In the genomic region with DNA sequence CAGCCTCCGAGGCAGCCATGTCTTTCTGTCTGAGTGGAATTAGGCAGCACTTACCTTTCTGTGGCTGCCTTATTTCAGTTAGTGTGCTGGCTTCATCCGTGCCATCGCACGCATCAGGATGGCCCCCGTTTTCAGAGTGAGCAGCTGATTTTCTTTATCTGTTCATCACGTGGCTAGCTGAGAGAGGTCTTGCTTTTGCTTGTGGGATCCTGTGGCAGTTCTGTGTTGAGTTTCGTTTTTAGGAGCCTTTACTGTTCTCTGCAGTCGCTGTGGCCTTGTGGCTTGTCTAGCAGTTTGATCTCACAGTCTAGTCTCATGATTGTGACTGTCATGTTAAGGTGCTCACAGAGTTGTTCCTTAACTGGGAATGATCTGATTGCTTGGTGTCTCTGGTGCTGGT, we compare ENCODE assay signal across 21 mouse cellular contexts. TPM values are rescaled to one million over a fixed set of nuclear protein-coding genes. Genes with fewer than 3 reads are reported as not detected.
DNase-seq lines count a peak whose midpoint lies in the region; ATAC-seq and TF ChIP-seq lines count a peak whose summit lies in the region.
"Had no signal": no experiment of that assay in that cellular context is flagged by ENCODE, and none has a peak within 500 bp of the region (broad histone marks: within the 10 kb centered on the region; RNA-seq: fewer than 3 reads in every experiment).

No protein-coding gene starts in this region.

- H3K27ac ChIP-seq in thymus, adult 2 months (ENCODE audit: control insufficient read depth, insufficient read depth, low read length) = peak overlapping the region; percentile 24; the same call in 1 of the 2 replicates
- no peak overlapping the region for H3K27ac ChIP-seq in forebrain, embryonic 15.5 days (replicated peaks)
- H3K27ac ChIP-seq: hindbrain, embryonic 13.5 days; neural tube, embryonic 15.5 days had no signal

- peak; percentile 24 for DNase-seq in thymus, adult 2 months
- DNase-seq in thymus, adult 18-20 months = no peak
- DNase-seq in T-cell, adult 2 months (ENCODE audit: low spot score) = peak; percentile 77
- peak; percentile 27 to 30 for DNase-seq in thymus, postnatal 36 days
- DNase-seq in left cerebral cortex, postnatal 14 days (ENCODE audit: low spot score in 2 of 2) = no peak
- DNase-seq in lung, postnatal 14 days = no peak
- DNase-seq: adrenal gland, adult 8-10 months; cerebellum, adult 8-10 months; embryo, embryonic 11 days; heart, adult 11 months; heart, postnatal 10 days; kidney, adult 2 months; layer of hippocampus, postnatal 36 days; retina, postnatal 1 day had no signal

- 9% methylated on average over 8 of the region's 8 CpGs for WGBS in thymus, adult 2 months
- 87% methylated on average over 8 of the region's 8 CpGs for WGBS in forebrain, embryonic 15.5 days

- TF ChIP-seq POLR2A in thymus, adult 2 months (IDR thresholded peaks at IDR 0.05; ENCODE audit: control insufficient read depth, extremely low read depth, insufficient read depth, low read length, poor library complexity) = no peak

- no peaks in the 10 kb centered on the region for H3K36me3 ChIP-seq in thymus, adult 2 months (ENCODE audit: control insufficient read depth, insufficient read depth, low read length)
- H3K36me3 ChIP-seq in forebrain, embryonic 15.5 days = no peaks in the 10 kb centered on the region
- H3K36me3 ChIP-seq: hindbrain, embryonic 13.5 days; neural tube, embryonic 15.5 days had no signal

- no peak overlapping the region for H3K4me3 ChIP-seq in thymus, adult 2 months (ENCODE audit: control insufficient read depth, insufficient read depth, low read length)
- no peak overlapping the region for H3K4me3 ChIP-seq in forebrain, embryonic 15.5 days
- H3K4me3 ChIP-seq: hindbrain, embryonic 13.5 days; neural tube, embryonic 15.5 days had no signal

- H3K9ac ChIP-seq in forebrain, embryonic 15.5 days (replicated peaks) = no peak overlapping the region
- H3K9ac ChIP-seq: hindbrain, embryonic 13.5 days; neural tube, embryonic 15.5 days had no signal

- H3K27me3 ChIP-seq in thymus, adult 2 months (ENCODE audit: control insufficient read depth, insufficient read depth, low read length) = no peaks in the 10 kb centered on the region
- H3K27me3 ChIP-seq in forebrain, embryonic 15.5 days = no peaks in the 10 kb centered on the region
- H3K27me3 ChIP-seq: hindbrain, embryonic 13.5 days; neural tube, embryonic 15.5 days had no signal

- peak; percentile 17; the same call in 1 of the 2 replicates for ATAC-seq in megakaryocyte-erythroid progenitor cell, adult 5-6 weeks (replicated peaks; ENCODE audit: low FRiP score, low TSS enrichment, poor library complexity, severe bottlenecking)
- no peak for ATAC-seq in forebrain, embryonic 15.5 days (replicated peaks)
- ATAC-seq: forebrain, embryonic 14.5 days had no signal

- no peak for TF ChIP-seq CTCF in thymus, adult 2 months (IDR thresholded peaks at IDR 0.05; ENCODE audit: borderline replicate concordance, control insufficient read depth, extremely low read depth, insufficient read depth, low read length, poor library complexity)

- H3K4me1 ChIP-seq in thymus, adult 2 months (replicated peaks; ENCODE audit: control insufficient read depth, insufficient read depth, low read length) = peaks cover 54% of the 10 kb centered on the region
- H3K4me1 ChIP-seq in forebrain, embryonic 15.5 days = no peaks in the 10 kb centered on the region
- H3K4me1 ChIP-seq: hindbrain, embryonic 13.5 days; neural tube, embryonic 15.5 days had no signal

- intact Hi-C loops in left cerebral cortex, postnatal 14 days (cut with DNase I) = no loop called here

- no peak overlapping the region for H3K4me2 ChIP-seq in forebrain, embryonic 15.5 days (replicated peaks)
- H3K4me2 ChIP-seq: hindbrain, embryonic 13.5 days; neural tube, embryonic 15.5 days had no signal

- no peaks in the 10 kb centered on the region for H3K9me3 ChIP-seq in forebrain, embryonic 15.5 days
- H3K9me3 ChIP-seq: hindbrain, embryonic 13.5 days; neural tube, embryonic 15.5 days had no signal

RNA-seq across cellular contexts. Expression of gene Anxa11, which starts 16.0 kb away (rescaled TPM):
- 113 and 122 TPM in 2 replicates for polyA plus RNA-seq in thymus, adult 2 months (2012; rRNA removed)
- total RNA-seq in megakaryocyte-erythroid progenitor cell, adult 5-6 weeks (2014; fragmentation: Nextera tagmentation) = 29.2 and 29.7 TPM in 2 replicates
- 5.1 and 6.1 TPM in 2 replicates for total RNA-seq in megakaryocyte-erythroid progenitor cell, adult 5-6 weeks (2017)
- total RNA-seq in left cerebral cortex, postnatal 14 days (2021) = 10 to 100 TPM; 14.1 to 14.8 TPM
- polyA plus RNA-seq in forebrain, embryonic 15.5 days (2015; fragmentation: Nextera tagmentation; extraction: Ambion mirVana) = 1.7 and 1.8 TPM in 2 replicates

RNA-seq across cellular contexts. Expression of gene Plac9a, which starts 45.0 kb away (rescaled TPM):
- 1.3 TPM in 1 of 2 replicates, not detected in the other for polyA plus RNA-seq in thymus, adult 2 months (2012; rRNA removed)
- total RNA-seq in megakaryocyte-erythroid progenitor cell, adult 5-6 weeks (2014; fragmentation: Nextera tagmentation) = not detected in 2 replicates
- not detected in 2 replicates for total RNA-seq in megakaryocyte-erythroid progenitor cell, adult 5-6 weeks (2017)
- not detected for total RNA-seq in left cerebral cortex, postnatal 14 days (2021)
- polyA plus RNA-seq in forebrain, embryonic 15.5 days (2015; fragmentation: Nextera tagmentation; extraction: Ambion mirVana) = not detected in 2 replicates
- total RNA-seq: layer of hippocampus, postnatal 36 days; megakaryocyte progenitor cell, adult 5-6 weeks had no signal
- polyA plus RNA-seq: forebrain, embryonic 14.5 days; hindbrain, embryonic 13.5 days; limb, embryonic 11.5 days; neural tube, embryonic 15.5 days had no signal

Comparison
In these comparisons a context has a peak if more than half of its experiments do, and no peak if none do; other contexts are left out.
1. DNase-seq: peak in thymus, adult 2 months (single experiment), T-cell, adult 2 months (single experiment) and thymus, postnatal 36 days (2 of 2); none in thymus, adult 18-20 months (0 of 2), left cerebral cortex, postnatal 14 days (0 of 2) and lung, postnatal 14 days (single experiment).